In the genomic region with DNA sequence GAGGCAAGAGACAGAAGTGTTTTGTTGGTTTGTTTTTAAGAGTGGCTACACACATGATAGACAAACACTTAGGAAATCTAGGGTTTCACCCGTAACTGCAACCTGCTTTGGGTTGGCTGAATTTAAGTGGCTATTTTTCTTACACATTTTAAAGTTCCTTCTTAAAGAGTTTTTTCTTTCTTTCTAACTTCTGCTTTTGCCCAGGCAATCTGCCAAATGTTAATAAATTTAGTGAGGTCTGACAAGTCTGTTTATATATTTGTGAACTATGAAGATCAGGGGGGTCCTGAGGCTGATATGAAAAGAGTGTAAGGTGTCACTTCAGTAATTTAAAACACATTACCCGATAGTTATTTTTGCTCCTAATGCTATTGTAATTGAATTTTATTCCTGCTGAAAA, we compare ENCODE assay signal across 13 mouse cellular contexts. TPM values are rescaled to one million over a fixed set of nuclear protein-coding genes. Genes with fewer than 3 reads are reported as not detected.
"Had no signal": no experiment of that assay in that cellular context is flagged by ENCODE, and none has a peak within 500 bp of the region (broad histone marks: within the 10 kb centered on the region; RNA-seq: fewer than 3 reads in every experiment).

No protein-coding gene starts in this region.

- H3K4me1 ChIP-seq: liver, embryonic 15.5 days; midbrain, embryonic 13.5 days had no signal

- H3K27me3 ChIP-seq: limb, embryonic 13.5 days; liver, embryonic 15.5 days; midbrain, embryonic 13.5 days had no signal

- H3K4me2 ChIP-seq: limb, embryonic 13.5 days; liver, embryonic 15.5 days; midbrain, embryonic 13.5 days had no signal

- H3K9ac ChIP-seq: limb, embryonic 13.5 days; liver, embryonic 15.5 days; midbrain, embryonic 13.5 days had no signal

- ATAC-seq: midbrain, embryonic 13.5 days had no signal

- DNase-seq: kidney, adult 9 months; kidney, postnatal 36 days; left cerebral cortex, postnatal 4 days; lung, adult 2 months; lung, postnatal 10 days; right cerebral cortex, postnatal 25 days; thymus, postnatal 36 days had no signal

- H3K9me3 ChIP-seq: limb, embryonic 13.5 days; liver, embryonic 15.5 days; midbrain, embryonic 13.5 days had no signal

- H3K36me3 ChIP-seq: limb, embryonic 13.5 days; liver, embryonic 15.5 days; midbrain, embryonic 13.5 days had no signal

- H3K27ac ChIP-seq: kidney, postnatal 0 days; limb, embryonic 13.5 days; liver, embryonic 15.5 days; macrophage; midbrain, embryonic 13.5 days had no signal

- H3K4me3 ChIP-seq: limb, embryonic 13.5 days; liver, embryonic 15.5 days; midbrain, embryonic 13.5 days had no signal

RNA-seq across cellular contexts. Expression of a gene that starts 15.2 kb away (rescaled TPM):
- polyA plus RNA-seq: neural tube, embryonic 14.5 days had no signal
